Mouse (Mus musculus): Measurements from ENCODE around the gene Angel1. TPM values are rescaled to one million over a fixed set of nuclear protein-coding genes. Genes with fewer than 3 reads are reported as not detected.
A peak's percentile ranks its signal among the peaks of the same experiment; 100 is the strongest.

Angel1 gene
- polyA plus RNA-seq, 1 experiment from 2014 or later = 5.6 TPM

DNA sequence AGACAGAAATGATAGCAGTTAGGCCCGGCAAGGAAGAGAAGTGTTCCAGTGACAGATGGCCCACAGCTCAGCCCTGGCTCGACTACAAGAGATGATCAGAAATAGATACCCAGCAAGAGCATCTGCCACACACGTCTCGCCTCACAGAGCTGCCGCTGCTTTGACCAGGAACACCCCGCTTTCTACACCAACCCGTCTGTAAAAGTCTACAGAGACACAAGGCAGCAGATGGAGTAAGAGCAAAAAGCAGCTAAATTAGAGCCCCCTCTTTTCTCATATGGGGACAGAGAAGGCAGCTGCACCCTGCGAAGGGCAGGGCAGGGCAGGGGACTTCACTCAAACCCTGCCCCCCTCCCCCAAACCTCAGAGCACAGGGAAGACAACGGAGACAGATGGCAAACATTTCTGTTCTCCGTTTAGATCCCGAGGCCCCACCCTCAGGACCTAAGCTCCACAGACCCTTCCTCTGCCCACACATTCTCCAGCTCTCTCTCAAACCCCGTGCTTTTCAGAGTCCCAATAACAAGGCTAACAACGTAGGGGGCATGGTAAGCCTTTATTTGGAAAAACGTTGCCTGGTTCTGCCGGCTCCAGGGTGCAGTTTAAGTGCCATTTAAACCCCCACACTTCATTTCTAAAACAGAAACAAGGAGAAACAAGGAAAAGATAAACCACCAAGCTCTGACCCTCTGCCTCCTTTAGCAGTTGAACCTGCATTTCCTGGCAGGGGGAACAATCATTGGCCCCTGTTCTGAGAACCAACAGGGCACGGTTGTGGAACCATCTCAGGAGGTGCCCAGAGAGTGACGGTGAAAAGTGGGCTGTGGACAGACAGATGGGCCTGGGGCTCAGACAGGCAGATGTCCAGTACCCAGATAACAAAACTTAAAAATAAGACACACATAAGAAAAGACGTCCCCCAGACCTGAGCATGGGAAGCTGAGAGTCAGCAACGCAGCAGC, 26.0 kb downstream of the Angel1 start:
- H3K4me3 ChIP-seq (replicated peaks) = no peak overlapping the region
- peaks cover 3% of the 10 kb centered on the region; the same call in 1 of the 2 replicates for H3K4me1 ChIP-seq (replicated peaks)
- no peaks in the 10 kb centered on the region for H3K9me3 ChIP-seq
- H3K36me3 ChIP-seq = no peaks in the 10 kb centered on the region
- no peak overlapping the region for H3K27ac ChIP-seq
- no peak overlapping the region for H3K9ac ChIP-seq
- no peaks in the 10 kb centered on the region for H3K27me3 ChIP-seq (replicated peaks)
- no peak overlapping the region for H3K4me2 ChIP-seq (replicated peaks)
- WGBS = 34% methylated on average over 19 of the region's 19 CpGs
- no peak for ATAC-seq

DNA sequence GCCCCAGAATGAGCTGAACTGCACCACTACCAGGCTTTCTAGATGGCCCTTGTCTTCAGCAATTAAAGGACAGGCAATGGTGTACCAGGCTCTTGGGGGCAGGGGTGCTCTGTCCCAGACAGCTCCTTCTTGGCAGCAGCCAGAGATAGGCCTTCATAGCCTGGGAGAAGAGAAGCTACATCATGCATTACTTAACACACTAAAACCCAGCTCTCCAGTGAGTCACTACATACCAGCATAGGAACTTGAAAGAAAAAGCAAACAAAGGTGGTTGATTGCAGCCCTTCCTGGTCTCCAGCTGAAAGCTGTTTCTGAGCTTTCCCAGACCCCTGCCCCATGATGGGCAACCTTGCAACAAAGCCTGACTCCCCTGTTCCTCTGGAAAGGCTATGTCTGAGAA, 27.7 kb downstream of the Angel1 start:
- Histone ChIP-seq H3K9ac (no peak overlapping the region), H3K36me3 (no peaks in the 10 kb centered on the region), H3K27me3 (replicated peaks) (no peaks in the 10 kb centered on the region), H3K9me3 (no peaks in the 10 kb centered on the region), H3K4me3 (replicated peaks) (no peak overlapping the region), H3K4me2 (replicated peaks) (no peak overlapping the region), H3K27ac (no peak overlapping the region), H3K4me1 (replicated peaks) (peaks cover 3% of the 10 kb centered on the region; the same call in 1 of the 2 replicates)
- ATAC-seq = no peak

DNA sequence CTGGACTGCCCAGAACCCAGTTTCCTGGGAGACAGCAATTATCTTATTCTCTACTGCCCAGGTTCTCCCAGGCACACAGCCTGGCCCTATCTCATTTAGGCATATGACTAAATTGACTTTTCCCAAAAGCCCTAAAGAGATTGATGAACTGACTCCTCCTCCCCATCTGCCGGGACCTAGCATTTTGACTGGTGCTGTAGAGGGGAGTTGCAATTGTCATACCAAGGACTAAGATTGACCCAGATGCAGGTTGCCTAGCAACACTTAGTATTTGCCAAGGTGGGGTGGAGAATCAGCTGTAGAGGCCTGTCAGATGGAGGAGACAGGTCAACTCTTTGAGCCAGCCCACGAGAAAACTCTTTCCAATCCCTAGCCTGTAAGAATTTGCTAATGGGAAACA, 28.3 kb downstream of the Angel1 start:
- H3K27me3 ChIP-seq (replicated peaks) = no peaks in the 10 kb centered on the region
- no peak overlapping the region for H3K4me3 ChIP-seq (replicated peaks)
- no peaks in the 10 kb centered on the region for H3K36me3 ChIP-seq
- H3K9ac ChIP-seq = no peak overlapping the region
- 65% methylated on average over 2 of the region's 2 CpGs for WGBS
- H3K4me2 ChIP-seq (replicated peaks) = no peak overlapping the region
- no peak for ATAC-seq
- peaks cover 4% of the 10 kb centered on the region for H3K4me1 ChIP-seq (replicated peaks)
- no peak overlapping the region for H3K27ac ChIP-seq
- no peaks in the 10 kb centered on the region for H3K9me3 ChIP-seq

DNA sequence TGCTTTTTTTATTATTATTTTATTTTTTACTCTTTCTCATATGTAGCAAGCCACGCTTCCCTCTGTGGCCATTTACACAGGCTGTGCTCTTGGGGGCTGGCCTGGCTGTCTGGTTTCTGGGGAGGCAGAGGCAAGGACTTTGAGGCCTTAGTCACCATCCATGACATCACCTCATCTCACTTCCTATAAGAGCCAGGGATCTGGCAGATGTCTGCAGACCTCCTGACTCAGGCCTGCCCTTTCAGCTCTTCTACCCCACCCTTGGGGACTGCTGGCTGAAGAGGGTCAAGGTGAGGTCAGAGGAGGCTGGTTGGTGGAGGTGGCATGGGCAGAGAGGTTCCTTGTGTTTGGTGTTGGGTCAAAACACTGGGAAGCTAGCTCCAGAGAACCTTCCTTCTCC, 31.8 kb downstream of the Angel1 start:
- no peak overlapping the region for H3K9ac ChIP-seq
- 86% methylated on average over 1 of the region's 1 CpGs for WGBS

DNA sequence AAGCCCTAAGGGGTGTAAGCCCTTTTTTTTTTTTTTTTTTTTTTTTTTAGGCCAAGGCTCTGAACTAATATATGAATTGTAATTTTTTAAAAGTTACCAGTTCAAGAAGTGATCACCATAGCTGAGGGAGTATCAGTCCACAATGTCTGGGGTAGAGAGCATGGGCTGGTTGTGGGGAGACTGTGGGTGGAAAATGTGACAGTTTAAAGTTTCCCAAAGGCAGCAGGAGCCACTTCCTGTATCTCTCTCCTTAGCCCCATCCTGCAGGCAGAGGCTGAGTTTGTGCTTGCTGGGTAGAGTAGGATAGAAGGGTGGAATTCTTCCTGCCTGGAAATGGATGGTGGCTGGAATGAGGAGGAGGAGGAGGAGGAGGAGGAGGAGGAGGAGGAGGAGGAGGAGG, 32.9 kb downstream of the Angel1 start:
- no peak for ATAC-seq
- Histone ChIP-seq H3K27ac (no peak overlapping the region), H3K36me3 (no peaks in the 10 kb centered on the region), H3K9ac (no peak overlapping the region), H3K27me3 (replicated peaks) (no peaks in the 10 kb centered on the region), H3K9me3 (no peaks in the 10 kb centered on the region), H3K4me3 (replicated peaks) (no peak overlapping the region), H3K4me1 (replicated peaks) (peaks cover 6% of the 10 kb centered on the region; the same call in 1 of the 2 replicates), H3K4me2 (replicated peaks) (no peak overlapping the region)

More for the DNA sequence above, 31.8 kb downstream of the Angel1 start:
- H3K4me2 ChIP-seq (replicated peaks) = no peak overlapping the region
- peaks cover 6% of the 10 kb centered on the region; the same call in 1 of the 2 replicates for H3K4me1 ChIP-seq (replicated peaks)
- no peaks in the 10 kb centered on the region for H3K27me3 ChIP-seq (replicated peaks)
- H3K4me3 ChIP-seq (replicated peaks) = no peak overlapping the region
- H3K36me3 ChIP-seq = no peaks in the 10 kb centered on the region
- H3K9me3 ChIP-seq = no peaks in the 10 kb centered on the region
- peak; percentile 36; the same call in 1 of the 2 replicates for ATAC-seq
- H3K27ac ChIP-seq = no peak overlapping the region

DNA sequence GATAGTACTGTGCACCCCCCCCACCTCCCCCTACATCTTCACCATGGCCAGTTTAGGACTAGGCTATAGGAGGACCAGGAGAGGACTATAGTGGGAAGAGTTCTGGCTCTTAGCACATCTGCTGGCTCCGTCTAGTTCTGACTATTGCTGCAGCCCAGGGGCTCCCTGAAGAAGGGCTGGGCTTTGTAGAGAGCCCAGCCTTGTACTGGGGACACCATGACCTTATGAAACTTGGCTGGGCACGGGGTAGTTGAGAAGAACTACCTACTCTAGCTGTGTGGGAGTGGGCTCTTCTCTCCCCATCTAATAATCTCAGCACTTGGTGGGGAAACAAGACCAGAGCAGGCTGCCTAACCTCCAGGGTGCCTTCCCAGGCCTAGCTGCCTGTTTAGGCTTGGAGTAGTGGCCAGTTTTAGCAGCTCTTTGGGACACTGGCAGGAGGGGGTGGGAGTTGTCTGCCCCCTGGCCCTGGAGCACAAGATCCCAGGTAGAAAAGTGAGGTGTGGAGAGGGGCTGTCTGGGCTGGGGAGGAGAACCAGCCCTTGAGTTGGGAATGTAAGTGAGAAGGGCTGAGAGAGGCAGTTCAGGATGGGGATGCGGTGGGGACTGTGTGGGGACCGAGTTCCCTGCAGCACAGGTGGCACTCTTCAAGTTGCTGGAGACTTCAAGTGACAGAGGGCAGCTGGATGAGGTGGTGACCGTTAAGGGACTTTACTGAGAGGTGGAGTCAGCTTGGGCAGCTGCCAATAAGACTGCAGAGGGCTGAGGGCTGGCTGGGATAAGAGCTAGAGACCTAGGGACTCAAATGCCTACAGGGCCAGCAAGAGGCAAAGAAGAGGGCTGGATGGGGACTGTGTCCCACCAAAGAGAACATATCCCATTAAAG, 33.5 kb downstream of the Angel1 start:
- Histone ChIP-seq H3K27ac (no peak overlapping the region), H3K9me3 (no peaks in the 10 kb centered on the region), H3K4me2 (replicated peaks) (no peak overlapping the region), H3K9ac (no peak overlapping the region), H3K4me3 (replicated peaks) (no peak overlapping the region), H3K27me3 (replicated peaks) (no peaks in the 10 kb centered on the region), H3K36me3 (no peaks in the 10 kb centered on the region), H3K4me1 (replicated peaks) (peaks cover 6% of the 10 kb centered on the region; the same call in 1 of the 2 replicates)
- 52% methylated on average over 5 of the region's 5 CpGs for WGBS
- ATAC-seq = no peak

DNA sequence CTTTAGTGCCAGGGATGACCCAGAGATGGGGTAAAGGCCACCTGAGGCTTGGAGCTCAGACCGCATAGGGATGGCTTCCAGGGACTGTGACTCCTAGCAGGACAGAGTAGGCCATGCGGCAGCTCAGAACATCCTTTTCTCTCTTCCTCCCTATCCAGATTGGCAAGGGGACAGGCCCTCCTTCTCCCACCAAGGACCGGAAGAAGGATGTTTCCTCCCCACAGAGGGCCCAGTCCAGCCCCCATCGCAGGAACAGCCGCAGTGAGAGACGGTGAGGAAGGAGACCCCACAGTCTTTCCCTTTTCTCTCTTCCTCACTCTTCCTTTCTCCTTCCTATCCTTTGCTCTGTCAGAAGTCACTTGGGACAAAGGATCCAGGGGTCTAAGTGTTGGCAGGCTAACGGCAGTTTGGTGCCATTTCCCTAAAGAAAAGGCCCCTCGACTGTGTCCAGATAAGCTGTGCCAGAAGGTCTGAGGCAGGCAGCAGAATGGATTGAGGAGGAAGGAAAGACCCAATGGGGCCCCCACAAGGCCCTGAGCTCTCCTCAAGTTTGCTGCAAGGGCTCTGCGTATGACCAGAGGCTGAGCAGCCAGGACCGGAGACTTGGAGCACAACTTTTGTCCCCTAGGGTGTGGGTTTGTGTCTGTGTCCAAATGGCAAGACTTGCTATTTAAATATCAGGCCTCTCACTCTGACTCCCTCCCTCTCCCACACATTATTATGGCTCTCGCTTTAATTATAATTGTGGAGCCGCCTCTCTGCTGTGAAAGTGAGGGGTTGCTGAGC, 35.4 kb downstream of the Angel1 start:
- ATAC-seq = no peak
- no peak overlapping the region for H3K4me2 ChIP-seq (replicated peaks)
- H3K27me3 ChIP-seq (replicated peaks) = no peaks in the 10 kb centered on the region
- 80% methylated on average over 12 of the region's 12 CpGs for WGBS
- H3K4me3 ChIP-seq (replicated peaks) = no peak overlapping the region
- no peak overlapping the region for H3K9ac ChIP-seq
- no peaks in the 10 kb centered on the region for H3K9me3 ChIP-seq
- peaks cover 6% of the 10 kb centered on the region; the same call in 1 of the 2 replicates for H3K4me1 ChIP-seq (replicated peaks)
- no peaks in the 10 kb centered on the region for H3K36me3 ChIP-seq
- no peak overlapping the region for H3K27ac ChIP-seq

DNA sequence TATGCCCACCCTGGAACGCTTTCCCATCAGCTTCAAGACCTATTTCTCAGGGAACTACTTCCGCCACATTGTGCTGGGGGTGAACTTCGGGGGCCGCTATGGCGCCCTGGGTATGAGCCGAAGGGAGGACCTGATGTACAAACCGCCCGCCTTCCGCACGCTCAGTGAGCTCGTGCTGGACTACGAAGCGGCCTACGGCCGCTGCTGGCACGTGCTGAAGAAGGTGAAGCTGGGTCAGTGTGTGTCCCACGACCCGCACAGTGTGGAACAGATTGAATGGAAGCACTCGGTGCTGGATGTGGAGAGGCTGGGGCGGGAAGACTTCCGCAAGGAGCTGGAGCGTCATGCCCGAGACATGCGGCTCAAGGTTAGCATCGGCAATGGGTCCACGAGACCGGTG, 37.3 kb downstream of the Angel1 start:
- WGBS = 95% methylated on average over 27 of the region's 27 CpGs
- H3K4me1 ChIP-seq (replicated peaks) = peaks cover 6% of the 10 kb centered on the region; the same call in 1 of the 2 replicates
- ATAC-seq = no peak

DNA sequence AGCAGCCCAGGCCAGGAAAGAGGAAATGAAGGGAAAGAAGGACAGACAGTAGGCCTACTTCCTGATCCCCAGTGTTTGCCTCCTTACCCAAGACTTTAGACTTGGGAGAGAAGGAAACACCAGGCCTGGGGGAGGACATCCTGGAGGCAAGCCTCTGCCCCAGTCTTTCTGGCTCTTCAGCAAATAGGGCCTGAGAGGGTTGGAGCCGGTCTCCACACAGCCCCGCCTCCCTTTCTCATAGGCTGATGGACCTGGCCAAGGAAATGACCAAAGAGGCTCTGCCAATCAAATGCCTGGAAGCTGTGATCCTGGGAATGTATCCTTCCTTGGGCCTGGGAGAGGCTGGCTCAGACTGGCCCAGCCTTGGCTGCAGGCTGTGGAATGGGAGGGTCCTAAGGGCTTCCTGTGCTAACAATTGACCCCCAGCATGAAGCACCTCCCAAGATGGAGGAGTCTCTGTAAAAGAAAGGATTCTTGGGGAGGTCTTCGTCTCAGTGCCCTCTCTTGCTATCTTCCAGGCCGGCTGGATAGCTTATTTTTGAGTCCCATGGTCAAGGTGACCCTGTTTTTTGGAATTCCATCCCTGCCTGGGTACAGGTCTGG, 38.2 kb downstream of the Angel1 start:
- Histone ChIP-seq H3K27me3 (replicated peaks) (no peaks in the 10 kb centered on the region), H3K4me2 (replicated peaks) (no peak overlapping the region), H3K9me3 (no peaks in the 10 kb centered on the region), H3K4me1 (replicated peaks) (peaks cover 6% of the 10 kb centered on the region; the same call in 1 of the 2 replicates), H3K36me3 (no peaks in the 10 kb centered on the region), H3K9ac (no peak overlapping the region), H3K27ac (no peak overlapping the region), H3K4me3 (replicated peaks) (no peak overlapping the region)
- ATAC-seq = 0 out of 2 replicates have a peak, but pooled peaks have one; percentile 31
- 80% methylated on average over 4 of the region's 4 CpGs for WGBS

More for the DNA sequence above, 37.3 kb downstream of the Angel1 start:
- Histone ChIP-seq H3K36me3 (no peaks in the 10 kb centered on the region), H3K9ac (no peak overlapping the region; the same call in 1 of the 2 replicates), H3K4me3 (replicated peaks) (no peak overlapping the region), H3K9me3 (no peaks in the 10 kb centered on the region), H3K27ac (no peak overlapping the region), H3K4me2 (replicated peaks) (no peak overlapping the region), H3K27me3 (replicated peaks) (no peaks in the 10 kb centered on the region)

DNA sequence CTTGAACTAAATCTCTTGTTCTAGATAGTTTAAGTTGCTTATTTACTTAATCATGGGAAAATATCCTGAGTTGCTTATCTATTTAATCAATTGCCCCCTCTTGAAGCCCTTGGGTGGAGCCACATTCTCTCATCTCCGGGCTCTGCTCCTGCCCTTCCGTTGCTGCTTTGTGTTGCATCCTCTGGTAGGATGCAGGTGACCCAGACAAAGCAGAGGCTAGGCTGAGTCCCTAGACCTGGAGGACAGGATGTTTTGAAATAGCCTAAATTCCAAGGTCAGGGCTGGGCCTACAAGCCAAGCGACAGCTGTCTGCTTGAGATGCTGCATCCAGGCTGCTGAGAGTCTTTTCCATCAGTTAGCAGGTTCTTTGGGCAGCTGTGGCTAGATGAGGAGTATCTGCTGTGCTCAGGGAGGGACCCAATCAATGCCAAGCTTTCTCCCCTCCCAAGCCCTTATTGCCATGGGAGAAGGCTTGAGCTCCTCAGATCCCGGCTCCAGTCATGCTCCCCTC, 38.8 kb downstream of the Angel1 start:
- H3K36me3 ChIP-seq = no peaks in the 10 kb centered on the region
- no peak overlapping the region for H3K27ac ChIP-seq
- H3K9me3 ChIP-seq = no peaks in the 10 kb centered on the region
- ATAC-seq = peak; percentile 13; the same call in 1 of the 2 replicates
- no peak overlapping the region for H3K4me2 ChIP-seq (replicated peaks)
- WGBS = 71% methylated on average over 4 of the region's 4 CpGs
- H3K9ac ChIP-seq = no peak overlapping the region
- no peaks in the 10 kb centered on the region for H3K27me3 ChIP-seq (replicated peaks)
- 0 out of 2 replicates have a peak, but pooled peaks cover under 1% of the 10 kb centered on the region for H3K4me1 ChIP-seq (replicated peaks)
- H3K4me3 ChIP-seq (replicated peaks) = no peak overlapping the region
